Mouse (Mus musculus): ENCODE results near the gene Gprc5b. TPM values are rescaled to one million over a fixed set of nuclear protein-coding genes. Genes with fewer than 3 reads are reported as not detected.
A peak's percentile ranks its signal among the peaks of the same experiment; 100 is the strongest.

Gene Gprc5b
- total RNA-seq (2021) = 10 to 100 TPM; 94.4 to 98.9 TPM
- long read RNA-seq, experiment 1, full-length matches to known transcripts = 89 of 125 reads
- long read RNA-seq, experiment 1, partial matches to known transcripts = 4 of 125 reads
- long read RNA-seq, experiment 1, other reads (novel, unspliced or antisense) = 32 of 125 reads
- long read RNA-seq, experiment 2, full-length matches to known transcripts = 93 of 135 reads
- long read RNA-seq, experiment 2, partial matches to known transcripts = 3 of 135 reads
- long read RNA-seq, experiment 2, other reads (novel, unspliced or antisense) = 39 of 135 reads

DNA sequence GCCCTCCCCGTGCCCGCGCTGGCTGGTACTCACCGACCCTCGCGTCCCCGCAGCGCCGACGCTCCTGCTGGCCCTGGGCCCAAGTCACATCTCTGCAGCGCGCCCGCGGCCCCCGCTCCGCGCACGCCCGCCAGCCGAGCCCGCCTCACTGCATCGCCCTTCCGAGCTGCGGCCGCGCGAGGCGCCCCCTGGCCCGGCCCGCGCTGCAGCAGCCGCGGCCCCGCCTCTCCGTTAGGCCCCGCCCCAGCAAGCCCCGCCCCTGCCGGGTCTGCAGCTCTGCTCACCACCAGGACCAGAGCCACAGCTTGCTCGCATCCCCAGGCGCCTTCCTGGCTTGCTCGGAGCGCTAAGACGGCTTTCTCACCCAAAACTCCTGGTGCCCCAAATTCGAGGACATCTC, at the start of gene Gprc5b:
TSS of gene Gprc5b (minus strand) at position 205 of the 400 bp plus-strand sequence.
- H3K27ac ChIP-seq = peak within 1 kb of the TSS; percentile 76
- TF ChIP-seq CTCF (IDR thresholded peaks at IDR 0.05) = peak; percentile 21
- DNase-seq (ENCODE audit: extremely low spot score in 1 of 2, low spot score in 2 of 2) = peak; percentile 73 to 85
- intact Hi-C loops (cut with DNase I) = loop anchor here (1.0 to 5.0 kb wide), 3 partner anchors 98 to 229 kb away; no protein-coding TSS in a partner anchor
- H3K4me3 ChIP-seq = peak within 1 kb of the TSS; percentile 64

DNA sequence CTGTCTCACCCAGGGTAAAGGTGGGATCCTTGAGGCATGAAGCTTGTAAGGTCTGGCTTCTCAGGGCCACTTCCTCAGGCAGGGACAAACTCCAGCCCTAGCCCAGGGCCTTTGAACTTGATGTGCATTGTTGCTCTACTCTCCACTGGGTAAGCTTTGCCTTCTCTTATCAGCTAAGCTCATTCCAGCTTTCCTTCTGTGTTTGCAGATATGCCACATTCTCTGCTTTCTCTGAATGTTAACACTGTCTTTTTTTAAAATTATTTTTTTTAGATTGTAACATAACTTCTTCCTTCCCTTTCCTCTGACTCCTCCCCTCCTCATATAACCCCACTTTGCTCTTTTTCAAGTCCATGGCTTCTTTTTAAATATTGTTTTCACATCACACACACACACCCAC, 46.5 kb upstream of the Gprc5b start:
- DNase-seq (ENCODE audit: extremely low spot score in 1 of 2, low spot score in 2 of 2) = no peak
- intact Hi-C loops (cut with DNase I) = no loop called here
- Histone ChIP-seq H3K27ac (no peak overlapping the region), H3K4me3 (no peak overlapping the region)
- TF ChIP-seq CTCF (IDR thresholded peaks at IDR 0.05) = no peak

DNA sequence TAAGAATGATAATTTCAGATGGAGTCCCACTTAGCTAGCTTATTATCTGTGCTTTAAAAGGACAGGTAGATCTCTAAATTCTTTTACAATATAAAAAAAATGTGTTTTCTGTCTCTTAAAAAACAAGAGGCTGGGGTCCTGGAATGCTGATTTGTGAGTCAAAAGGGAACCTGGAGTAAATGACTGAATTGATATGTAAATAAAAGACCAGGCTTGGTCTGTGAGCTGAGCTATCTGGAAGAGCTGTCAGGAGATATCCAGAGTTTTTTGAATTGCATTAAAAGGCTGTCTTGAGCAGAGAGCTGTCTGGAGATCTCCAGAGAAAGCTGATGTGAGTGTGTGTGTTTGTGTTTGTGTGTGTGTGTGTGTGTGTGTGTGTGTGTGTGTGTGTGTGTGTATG, 42.6 kb upstream of the Gprc5b start:
- no peak for TF ChIP-seq CTCF (IDR thresholded peaks at IDR 0.05)
- Histone ChIP-seq H3K27ac (no peak overlapping the region), H3K4me3 (no peak overlapping the region)
- intact Hi-C loops (cut with DNase I) = no loop called here
- DNase-seq (ENCODE audit: extremely low spot score in 1 of 2, low spot score in 2 of 2) = no peak

DNA sequence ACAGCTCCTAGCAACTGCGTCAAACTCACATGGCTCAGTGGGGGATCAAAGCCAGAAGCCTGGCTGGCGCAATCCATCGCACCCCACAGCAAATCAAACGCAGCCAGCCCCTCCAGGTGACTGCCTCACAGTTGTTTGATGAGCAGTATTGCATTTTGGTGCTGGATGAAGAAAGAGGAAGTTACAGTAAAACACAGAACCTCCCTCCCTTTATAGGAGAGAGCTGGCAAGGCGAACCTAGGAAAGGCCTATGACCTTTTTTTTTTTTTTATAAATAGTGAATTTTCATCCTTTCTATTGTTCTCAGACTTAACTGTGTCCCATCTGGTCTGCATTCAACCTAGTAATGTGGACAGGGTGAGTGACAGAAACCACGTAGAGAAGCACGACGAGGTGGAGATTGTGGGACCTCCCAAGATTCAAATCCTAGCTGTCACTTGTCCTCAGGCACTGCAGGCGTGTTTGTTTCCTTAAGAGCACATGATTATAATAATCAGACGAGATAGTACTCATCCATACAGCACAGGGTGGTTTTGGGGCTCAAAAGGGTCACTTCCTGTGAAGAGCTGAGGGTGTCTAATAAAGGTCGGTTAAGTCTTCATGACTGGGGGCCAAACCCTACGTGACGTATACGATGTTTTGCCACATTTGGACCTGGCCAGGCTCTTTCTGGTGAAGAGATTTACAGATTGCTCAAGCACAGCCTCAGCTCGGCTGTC, 39.4 kb upstream of the Gprc5b start:
- TF ChIP-seq CTCF (IDR thresholded peaks at IDR 0.05) = no peak
- intact Hi-C loops (cut with DNase I) = no loop called here
- DNase-seq (ENCODE audit: extremely low spot score in 1 of 2, low spot score in 2 of 2) = no peak
- Histone ChIP-seq H3K4me3 (no peak overlapping the region), H3K27ac (no peak overlapping the region)

DNA sequence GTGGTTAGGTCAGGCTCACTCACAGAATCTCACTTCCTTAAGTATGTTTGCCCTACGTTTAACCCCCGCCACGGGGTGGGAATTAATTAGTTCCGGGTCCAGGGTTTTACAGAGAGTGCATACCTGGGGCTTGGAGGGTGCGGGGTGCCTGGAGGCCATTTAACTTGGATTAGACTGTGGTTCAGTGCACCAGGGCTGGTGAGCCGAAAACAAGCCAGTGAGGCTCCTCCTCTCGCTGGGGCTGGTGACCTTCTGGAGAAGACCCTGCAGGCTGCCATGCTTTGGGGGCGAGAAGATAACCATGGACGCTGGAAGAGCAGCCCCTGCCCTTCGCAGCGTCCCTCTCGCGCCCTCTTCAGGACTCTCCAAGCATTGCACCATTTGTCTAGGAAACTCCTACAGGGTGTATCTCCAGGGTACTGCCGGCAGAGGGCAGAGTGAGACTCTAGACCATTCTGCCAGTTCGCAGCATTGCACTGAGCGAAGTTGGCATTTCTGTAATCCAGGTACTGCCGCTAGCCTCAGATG, 28.4 kb upstream of the Gprc5b start:
- intact Hi-C loops (cut with DNase I) = loop anchor here (5.0 kb wide), 1 partner anchor 164 kb away; no protein-coding TSS in a partner anchor
- DNase-seq (ENCODE audit: extremely low spot score in 1 of 2, low spot score in 2 of 2) = peak; percentile 65 to 69
- Histone ChIP-seq H3K4me3 (no peak overlapping the region), H3K27ac (no peak overlapping the region)
- TF ChIP-seq CTCF (IDR thresholded peaks at IDR 0.05) = peak; percentile 95

DNA sequence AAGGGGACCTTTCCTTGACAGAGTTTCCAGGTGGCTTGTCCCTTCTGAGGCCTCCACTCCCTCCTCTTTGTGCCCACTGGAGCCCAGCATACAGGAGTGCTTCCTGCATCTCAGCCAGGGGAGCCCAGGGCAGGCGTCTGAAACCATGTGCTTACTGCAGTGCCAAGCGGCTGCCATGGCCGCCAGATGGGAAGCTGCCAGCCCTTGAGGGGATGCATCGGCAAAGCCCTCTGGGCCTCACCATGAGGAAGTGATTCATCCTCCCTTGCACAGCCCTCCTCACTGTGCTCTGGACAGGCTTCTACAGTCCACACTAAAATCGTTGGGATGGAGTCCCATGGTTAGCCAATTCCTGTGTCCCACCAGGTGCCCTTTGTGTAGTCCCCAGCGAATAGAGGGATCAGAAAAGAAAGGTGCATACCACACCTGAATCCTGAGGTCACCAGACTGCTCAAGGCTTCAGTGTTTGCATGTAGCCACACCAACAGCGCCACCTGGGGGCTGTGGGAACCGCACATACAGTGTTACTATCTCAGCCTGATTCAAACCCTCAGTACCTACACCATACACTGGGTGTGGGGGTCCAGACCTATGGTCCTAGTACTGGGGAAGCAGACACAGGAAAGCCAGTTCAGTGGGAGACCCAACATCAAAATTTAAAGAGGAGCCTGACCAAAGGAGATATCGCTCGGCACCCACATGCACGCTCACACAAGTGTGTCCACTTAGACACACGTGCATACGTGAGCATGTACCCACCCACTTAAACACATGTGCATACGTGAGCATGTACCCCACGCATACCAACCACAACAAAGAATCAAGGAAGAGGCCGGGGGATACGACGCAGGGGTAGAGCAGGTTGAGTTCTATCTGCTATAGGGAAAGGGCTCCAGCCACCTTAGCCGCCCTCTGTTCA, 27.5 kb upstream of the Gprc5b start:
- peak; percentile 52 for TF ChIP-seq CTCF (IDR thresholded peaks at IDR 0.05)
- no peak for DNase-seq (ENCODE audit: extremely low spot score in 1 of 2, low spot score in 2 of 2)
- intact Hi-C loops (cut with DNase I) = loop anchor here (5.0 kb wide), 1 partner anchor 165 kb away; no protein-coding TSS in a partner anchor
- Histone ChIP-seq H3K27ac (no peak overlapping the region), H3K4me3 (no peak overlapping the region)

DNA sequence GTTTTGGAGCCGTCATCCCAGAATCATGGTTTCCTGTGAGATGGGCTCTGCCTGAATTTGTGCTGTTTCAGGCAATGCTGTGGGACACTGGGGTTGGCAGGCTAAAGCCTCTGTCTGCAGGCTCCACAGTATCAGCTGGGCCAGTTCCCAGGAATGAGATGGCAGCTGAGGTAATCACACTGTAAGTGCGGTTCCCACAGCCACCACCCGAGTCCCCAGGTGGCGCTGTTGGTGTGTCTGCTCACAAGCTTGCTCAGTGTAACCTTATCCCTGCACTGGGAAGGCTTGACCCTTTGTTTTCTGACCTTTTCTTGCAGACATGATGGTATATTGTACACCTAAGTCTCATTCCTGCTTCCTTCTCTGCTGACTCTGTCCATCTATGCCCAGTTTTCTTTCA, 24.5 kb upstream of the Gprc5b start:
- DNase-seq (ENCODE audit: extremely low spot score in 1 of 2, low spot score in 2 of 2) = peak; percentile 31
- peak; percentile 59 for TF ChIP-seq CTCF (IDR thresholded peaks at IDR 0.05)
- H3K4me3 ChIP-seq = no peak overlapping the region
- intact Hi-C loops (cut with DNase I) = no loop called here
- H3K27ac ChIP-seq = no peak overlapping the region

DNA sequence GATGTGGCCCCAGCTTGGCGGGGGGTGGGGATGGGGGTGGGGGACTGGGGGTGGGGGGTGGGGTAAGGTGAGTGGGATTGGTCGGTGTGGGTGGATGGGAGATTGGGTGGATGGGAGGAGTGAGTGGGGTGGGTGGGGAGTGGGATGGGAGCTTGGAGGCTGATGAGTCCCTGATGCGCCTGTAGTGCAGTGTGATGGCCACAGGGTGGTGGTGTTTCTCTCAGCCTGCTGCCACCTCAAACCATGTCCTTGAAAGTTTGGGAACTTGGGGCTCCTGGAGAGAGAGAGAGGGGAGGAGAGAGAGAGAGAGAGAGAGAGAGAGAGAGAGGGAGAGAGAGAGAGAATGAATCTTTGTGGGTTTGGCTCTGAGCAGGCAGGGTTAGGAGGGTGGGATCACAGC, 20.7 kb upstream of the Gprc5b start:
- Histone ChIP-seq H3K4me3 (no peak overlapping the region), H3K27ac (no peak overlapping the region)
- peak; percentile 46 for TF ChIP-seq CTCF (IDR thresholded peaks at IDR 0.05)
- intact Hi-C loops (cut with DNase I) = no loop called here
- DNase-seq (ENCODE audit: extremely low spot score in 1 of 2, low spot score in 2 of 2) = peak; percentile 30 to 46

DNA sequence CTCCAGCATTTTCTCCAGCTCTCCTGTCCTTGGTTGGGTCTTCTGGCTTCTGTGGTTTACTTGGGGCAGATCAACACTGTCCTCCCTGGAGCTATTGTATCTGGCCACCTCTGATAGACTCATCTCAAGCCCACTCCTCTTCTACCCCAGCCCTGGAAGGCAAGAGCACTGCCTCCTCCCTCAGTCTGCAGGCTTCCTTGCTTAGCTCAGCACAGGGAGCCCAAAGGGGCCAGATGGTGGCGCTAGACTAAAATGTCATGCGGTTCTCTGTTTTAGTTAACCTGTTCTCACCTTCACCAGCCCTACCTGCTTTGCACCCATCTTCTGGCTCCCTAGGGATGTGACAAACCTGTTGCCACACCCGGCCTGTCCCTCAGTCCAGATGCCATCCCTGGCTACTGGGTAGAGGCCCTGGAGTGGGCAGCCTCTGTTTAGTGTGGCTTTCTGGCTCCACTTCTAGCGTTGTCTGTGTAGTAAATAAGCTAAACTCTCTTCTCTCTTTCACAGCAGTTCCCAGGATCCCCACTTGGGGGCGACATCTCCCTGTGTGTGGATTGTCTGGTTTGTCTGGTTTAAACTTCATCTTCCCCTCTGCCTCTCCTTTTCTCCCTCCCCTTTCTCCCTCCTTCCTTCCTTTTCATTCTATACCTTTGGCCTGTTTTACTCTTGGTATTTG, 16.0 kb upstream of the Gprc5b start:
- TF ChIP-seq CTCF (IDR thresholded peaks at IDR 0.05) = peak; percentile 89
- H3K27ac ChIP-seq = no peak overlapping the region
- intact Hi-C loops (cut with DNase I) = loop anchor here (1.0 to 5.0 kb wide), 2 partner anchors 431 to 504 kb away; no protein-coding TSS in a partner anchor
- H3K4me3 ChIP-seq = no peak overlapping the region
- peak; percentile 74 to 85 for DNase-seq (ENCODE audit: extremely low spot score in 1 of 2, low spot score in 2 of 2)

DNA sequence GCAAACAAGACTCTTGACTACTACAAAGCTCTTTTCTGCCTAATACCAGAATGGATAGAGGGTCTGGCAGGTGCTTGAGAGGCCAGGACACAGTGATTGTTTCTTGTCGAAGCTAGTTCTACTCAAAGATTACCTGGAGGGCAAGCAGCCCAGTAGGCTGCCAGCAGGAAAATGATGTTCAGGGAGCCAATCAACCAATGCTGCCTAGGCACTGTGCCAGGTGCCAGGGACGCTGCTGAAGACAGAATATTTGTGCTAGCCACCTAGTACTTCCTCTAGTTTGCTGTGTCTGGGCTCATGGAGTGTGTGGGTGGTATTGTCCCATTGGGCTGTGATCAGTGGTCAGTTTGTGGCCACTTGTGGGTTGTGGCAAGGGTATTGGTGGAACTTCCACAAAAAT, 7.5 kb upstream of the Gprc5b start:
- H3K27ac ChIP-seq = no peak overlapping the region
- TF ChIP-seq CTCF (IDR thresholded peaks at IDR 0.05) = no peak
- DNase-seq (ENCODE audit: extremely low spot score in 1 of 2, low spot score in 2 of 2) = no peak
- intact Hi-C loops (cut with DNase I) = no loop called here
- H3K4me3 ChIP-seq = no peak overlapping the region

DNA sequence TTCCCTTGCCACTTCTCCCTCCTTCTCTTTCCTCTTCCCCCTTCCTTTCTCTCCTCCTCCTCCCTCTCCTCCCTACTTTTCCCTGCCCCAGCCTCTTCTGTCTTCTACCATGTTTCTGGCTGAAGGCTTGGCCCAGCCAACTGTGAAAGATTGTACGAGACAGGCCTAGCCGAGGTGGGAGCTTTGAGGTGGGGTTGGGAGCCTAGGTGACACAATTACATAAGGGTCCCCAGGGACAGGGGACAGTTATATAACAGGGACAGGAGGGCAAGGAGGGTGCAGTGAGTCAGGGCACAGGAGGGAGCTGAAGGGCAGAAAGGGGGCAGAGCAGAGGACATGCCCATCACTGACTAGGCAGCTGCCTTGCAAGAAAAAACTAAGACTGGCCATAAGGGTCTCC, 7.0 kb upstream of the Gprc5b start:
- no peak for TF ChIP-seq CTCF (IDR thresholded peaks at IDR 0.05)
- H3K4me3 ChIP-seq = no peak overlapping the region
- no peak overlapping the region for H3K27ac ChIP-seq
- intact Hi-C loops (cut with DNase I) = no loop called here
- DNase-seq (ENCODE audit: extremely low spot score in 1 of 2, low spot score in 2 of 2) = no peak

Data from left cerebral cortex, adult 2 months (tissue).